Mouse (Mus musculus) lung, embryonic 14.5 days (tissue): ENCODE results near the gene Oaz2. TPM values are rescaled to one million over a fixed set of nuclear protein-coding genes. Genes with fewer than 3 reads are reported as not detected.

Experiments used
- ATAC-seq: fragments of 200-750 bp; cut with Nextera tagmentation; 2 replicates; pipeline ENCODE4 v1.8.0; 2017; ENCODE audit warnings: mild to moderate bottlenecking, moderate TSS enrichment, moderate library complexity; ENCODE audit not compliant: insufficient read depth
- DNase-seq: peaks from one replicate; pipeline ENCODE4 v3.0.0-alpha.2; 2015
- H3K27ac ChIP-seq: fragments of 300-500 bp; sonication (generic); 2 replicates; pipeline ENCODE4 v1.5.1; 2014; ENCODE audit warnings: low read depth, mild to moderate bottlenecking, moderate library complexity
- H3K27me3 ChIP-seq: fragments of 300-500 bp; sonication (generic); 2 replicates; pipeline ENCODE4 v1.6.1; 2014; ENCODE audit warnings: low read length, control low read depth; ENCODE audit not compliant: insufficient read depth
- H3K36me3 ChIP-seq: fragments of 300-500 bp; sonication (generic); 2 replicates; pipeline ENCODE4 v1.6.1; 2014; ENCODE audit warnings: control low read depth; ENCODE audit not compliant: insufficient read depth
- H3K4me1 ChIP-seq: fragments of 300-500 bp; sonication (generic); 2 replicates; pipeline ENCODE4 v1.6.1; 2014; ENCODE audit warnings: antibody characterized with exemption, control low read depth; ENCODE audit not compliant: insufficient read depth
- H3K4me2 ChIP-seq: fragments of 300-500 bp; sonication (generic); 2 replicates; pipeline ENCODE4 v1.6.1; 2014; ENCODE audit warnings: mild to moderate bottlenecking
- H3K4me3 ChIP-seq: fragments of 300-500 bp; sonication (generic); 2 replicates; pipeline ENCODE4 v1.5.1; 2014; ENCODE audit warnings: low read depth, low read length
- H3K9ac ChIP-seq: fragments of 300-500 bp; sonication (generic); 2 replicates; pipeline ENCODE4 v1.6.1; 2014
- H3K9me3 ChIP-seq: fragments of 300-500 bp; sonication (generic); 2 replicates; pipeline ENCODE4 v1.6.1; 2016; ENCODE audit warnings: low read depth, low read length, control low read depth
- CTCF ChIP-seq: IDR thresholded peaks from 2 replicates; pipeline ENCODE4 v1.5.1; 2016; ENCODE audit warnings: antibody characterized with exemption, low read depth
- WGBS: fragments of 180-500 bp; shearing (Covaris S2); extraction: QIAGEN DNeasy Blood & Tissue Kit; methylation state at CpG from one replicate; pipeline ENCODE4 v1.1.7; 2014; 5-methylcytosine and 5-hydroxymethylcytosine counted together
- polyA plus RNA-seq: library from polyadenylated mRNA; unstranded; fragments of >200 nt; fragmentation: Nextera tagmentation; extraction: Ambion mirVana; gene quantifications from 2 replicates; pipeline ENCODE4 v1.2.1, GENCODE M21; 2014

Oaz2 gene
- polyA plus RNA-seq, 1 experiment from 2014 or later = 263 TPM

GRCm38 (mm10) chr9:65640838-65641410, 26.9 kb upstream of the Oaz2 start:
- ATAC-seq (no peak), DNase-seq (peak; percentile 48)
- H3K27me3 ChIP-seq = no peaks in the 10 kb centered on the region
- H3K9ac ChIP-seq = no peak overlapping the region
- H3K9me3 ChIP-seq = no peaks in the 10 kb centered on the region
- 8% methylated on average over 5 of the region's 5 CpGs for WGBS
- H3K36me3 ChIP-seq = no peaks in the 10 kb centered on the region
- no peak overlapping the region for H3K27ac ChIP-seq
- no peak overlapping the region for H3K4me3 ChIP-seq
- H3K4me2 ChIP-seq = peak overlapping the region; percentile 33
- H3K4me1 ChIP-seq = peaks cover 7% of the 10 kb centered on the region; the same call in 1 of the 2 replicates
- TF ChIP-seq CTCF = no peak

- 20% methylated on average over 12 of the region's 12 CpGs for WGBS
- Histone ChIP-seq H3K27me3 (no peaks in the 10 kb centered on the region), H3K27ac (no peak overlapping the region), H3K9me3 (no peaks in the 10 kb centered on the region), H3K36me3 (no peaks in the 10 kb centered on the region), H3K4me3 (no peak overlapping the region), H3K4me1 (peaks cover 7% of the 10 kb centered on the region; the same call in 1 of the 2 replicates), H3K4me2 (peak overlapping the region; percentile 33), H3K9ac (no peak overlapping the region)
- DNase-seq = no peak
- no peak for TF ChIP-seq CTCF
- ATAC-seq = no peak
These were observed 26.3 kb upstream of the Oaz2 start for GRCm38 (mm10) chr9:65641446-65642052.

GRCm38 (mm10) chr9:65642546-65642945, 25.3 kb upstream of the Oaz2 start:
- no peak for ATAC-seq
- Histone ChIP-seq H3K4me1 (peaks cover 7% of the 10 kb centered on the region; the same call in 1 of the 2 replicates), H3K4me2 (no peak overlapping the region)

GRCm38 (mm10) chr9:65644960-65645359, 22.8 kb upstream of the Oaz2 start:
- DNase-seq = no peak
- Histone ChIP-seq H3K4me3 (no peak overlapping the region), H3K27me3 (no peaks in the 10 kb centered on the region), H3K9ac (no peak overlapping the region), H3K36me3 (no peaks in the 10 kb centered on the region), H3K4me2 (no peak overlapping the region), H3K9me3 (no peaks in the 10 kb centered on the region), H3K4me1 (peaks cover 7% of the 10 kb centered on the region), H3K27ac (no peak overlapping the region)
- WGBS = 82% methylated on average over 4 of the region's 4 CpGs
- ATAC-seq = no peak
- no peak for TF ChIP-seq CTCF

More at GRCm38 (mm10) chr9:65642546-65642945, 25.3 kb upstream of the Oaz2 start:
- no peaks in the 10 kb centered on the region for H3K9me3 ChIP-seq
- H3K36me3 ChIP-seq = no peaks in the 10 kb centered on the region
- no peak overlapping the region for H3K27ac ChIP-seq
- no peaks in the 10 kb centered on the region for H3K27me3 ChIP-seq
- no peak overlapping the region for H3K9ac ChIP-seq
- no peak for TF ChIP-seq CTCF
- no peak overlapping the region for H3K4me3 ChIP-seq
- no peak for DNase-seq

GRCm38 (mm10) chr9:65645984-65646383, 21.8 kb upstream of the Oaz2 start:
- Histone ChIP-seq H3K4me3 (no peak overlapping the region), H3K4me2 (no peak overlapping the region), H3K9me3 (no peaks in the 10 kb centered on the region), H3K36me3 (no peaks in the 10 kb centered on the region), H3K27ac (no peak overlapping the region), H3K4me1 (peaks cover 11% of the 10 kb centered on the region), H3K9ac (no peak overlapping the region), H3K27me3 (no peaks in the 10 kb centered on the region)
- ATAC-seq (no peak), DNase-seq (peak; percentile 40)
- WGBS = 40% methylated on average over 3 of the region's 3 CpGs
- TF ChIP-seq CTCF = no peak; the same call in 1 of the 2 replicates

GRCm38 (mm10) chr9:65646782-65647181, 21.0 kb upstream of the Oaz2 start:
- Histone ChIP-seq H3K4me1 (peaks cover 12% of the 10 kb centered on the region), H3K4me2 (no peak overlapping the region), H3K36me3 (no peaks in the 10 kb centered on the region), H3K4me3 (no peak overlapping the region), H3K9ac (no peak overlapping the region), H3K27me3 (no peaks in the 10 kb centered on the region), H3K27ac (no peak overlapping the region; the same call in 1 of the 2 replicates), H3K9me3 (no peaks in the 10 kb centered on the region)
- no peak for TF ChIP-seq CTCF
- ATAC-seq = no peak
- 81% methylated on average over 2 of the region's 2 CpGs for WGBS
- DNase-seq = no peak

- Histone ChIP-seq H3K4me2 (no peak overlapping the region), H3K27me3 (no peaks in the 10 kb centered on the region), H3K36me3 (no peaks in the 10 kb centered on the region), H3K9me3 (no peaks in the 10 kb centered on the region), H3K27ac (no peak overlapping the region), H3K4me1 (peaks cover 12% of the 10 kb centered on the region), H3K4me3 (no peak overlapping the region), H3K9ac (no peak overlapping the region)
- WGBS = 79% methylated on average over 13 of the region's 13 CpGs
- ATAC-seq (no peak), DNase-seq (peak; percentile 37)
- TF ChIP-seq CTCF = no peak
These were observed 19.1 kb upstream of the Oaz2 start for GRCm38 (mm10) chr9:65648730-65649129.
